In genomic region chr1:135538441-135539265, GRCm38 (mm10) we compare ENCODE assay signal across 23 mouse cellular contexts.
DNase-seq lines count a peak whose midpoint lies in the region; ATAC-seq lines count a peak whose summit lies in the region.
"Had no signal": no experiment of that assay in that cellular context is flagged by ENCODE, and none has a peak within 500 bp of the region (broad histone marks: within the 10 kb centered on the region; RNA-seq: fewer than 3 reads in every experiment).

No protein-coding gene starts in this region.

- H3K9ac ChIP-seq in heart, embryonic 11.5 days (ENCODE audit: low read depth, low read length) = no peak overlapping the region

- 63% methylated on average over 12 of the region's 12 CpGs for WGBS in heart, embryonic 11.5 days (ENCODE audit: insufficient replicate concordance)

- no peak overlapping the region for H3K4me2 ChIP-seq in heart, embryonic 11.5 days
- H3K4me2 ChIP-seq: liver, embryonic 11.5 days had no signal

- peaks cover 44% of the 10 kb centered on the region for H3K4me1 ChIP-seq in heart, embryonic 11.5 days (ENCODE audit: control insufficient read depth, insufficient read depth, low read length)

- DNase-seq in heart, adult 18-20 months = peak; percentile 63 to 80
- DNase-seq in heart, postnatal 36 days = no peak
- DNase-seq in NIH3T3 (ENCODE audit: low read depth) (peak; percentile 46), MN1 (ENCODE audit: low spot score) (no peak)
- peak; percentile 55 to 62 for DNase-seq in heart, postnatal 14 days
- DNase-seq in thymus, postnatal 25 days = no peak
- DNase-seq in urinary bladder, postnatal 4 days (ENCODE audit: low spot score in 2 of 2) = no peak
- DNase-seq: adrenal gland, postnatal 14 days; cerebellum, adult 11-12 months; cerebellum, postnatal 25 days; embryo, embryonic 11 days; gastrocnemius, postnatal 10 days; lung, adult 18-20 months; right cerebral cortex, postnatal 25 days had no signal

- no peaks in the 10 kb centered on the region for H3K27me3 ChIP-seq in heart, embryonic 11.5 days (ENCODE audit: control insufficient read depth, insufficient read depth, low read length)
- H3K27me3 ChIP-seq: Patski had no signal

- no peaks in the 10 kb centered on the region for H3K9me3 ChIP-seq in heart, embryonic 11.5 days (replicated peaks; ENCODE audit: control insufficient read depth, low read length)
- H3K9me3 ChIP-seq: hindbrain, embryonic 10.5 days; midbrain, embryonic 10.5 days had no signal

- H3K27ac ChIP-seq in heart, embryonic 11.5 days (ENCODE audit: low read depth, low read length) = 0 out of 2 replicates have a peak overlapping the region, but pooled peaks have one; percentile 35
- H3K27ac ChIP-seq: hindbrain, embryonic 10.5 days; hindbrain, postnatal 0 days; kidney, postnatal 0 days; macrophage; midbrain, embryonic 10.5 days had no signal

- intact Hi-C loops in heart, postnatal 36 days (cut with DNase I) = no loop called here
- intact Hi-C loops in heart, postnatal 14 days (cut with DNase I) = no loop called here

- H3K36me3 ChIP-seq in heart, embryonic 11.5 days (ENCODE audit: control insufficient read depth, insufficient read depth, low read length) = no peaks in the 10 kb centered on the region

- ATAC-seq in heart, embryonic 11.5 days (replicated peaks; ENCODE audit: insufficient number of reproducible peaks, low FRiP score, low TSS enrichment) = no peak
- ATAC-seq: hindbrain, postnatal 0 days; intestine, postnatal 0 days; Patski had no signal

- no peak overlapping the region for H3K4me3 ChIP-seq in heart, embryonic 11.5 days (ENCODE audit: low read depth, low read length)
- H3K4me3 ChIP-seq: hindbrain, embryonic 10.5 days; midbrain, embryonic 10.5 days had no signal

Comparison
In these comparisons a context has a peak if more than half of its experiments do, and no peak if none do; other contexts are left out.
1. DNase-seq: peak in heart, adult 18-20 months (2 of 2), NIH3T3 (single experiment) and heart, postnatal 14 days (2 of 2); none in heart, postnatal 36 days (0 of 2), MN1 (single experiment), thymus, postnatal 25 days (single experiment) and urinary bladder, postnatal 4 days (0 of 2).